Mouse (Mus musculus): ENCODE data around the gene Mea1.

The Mea1 gene

DNA sequence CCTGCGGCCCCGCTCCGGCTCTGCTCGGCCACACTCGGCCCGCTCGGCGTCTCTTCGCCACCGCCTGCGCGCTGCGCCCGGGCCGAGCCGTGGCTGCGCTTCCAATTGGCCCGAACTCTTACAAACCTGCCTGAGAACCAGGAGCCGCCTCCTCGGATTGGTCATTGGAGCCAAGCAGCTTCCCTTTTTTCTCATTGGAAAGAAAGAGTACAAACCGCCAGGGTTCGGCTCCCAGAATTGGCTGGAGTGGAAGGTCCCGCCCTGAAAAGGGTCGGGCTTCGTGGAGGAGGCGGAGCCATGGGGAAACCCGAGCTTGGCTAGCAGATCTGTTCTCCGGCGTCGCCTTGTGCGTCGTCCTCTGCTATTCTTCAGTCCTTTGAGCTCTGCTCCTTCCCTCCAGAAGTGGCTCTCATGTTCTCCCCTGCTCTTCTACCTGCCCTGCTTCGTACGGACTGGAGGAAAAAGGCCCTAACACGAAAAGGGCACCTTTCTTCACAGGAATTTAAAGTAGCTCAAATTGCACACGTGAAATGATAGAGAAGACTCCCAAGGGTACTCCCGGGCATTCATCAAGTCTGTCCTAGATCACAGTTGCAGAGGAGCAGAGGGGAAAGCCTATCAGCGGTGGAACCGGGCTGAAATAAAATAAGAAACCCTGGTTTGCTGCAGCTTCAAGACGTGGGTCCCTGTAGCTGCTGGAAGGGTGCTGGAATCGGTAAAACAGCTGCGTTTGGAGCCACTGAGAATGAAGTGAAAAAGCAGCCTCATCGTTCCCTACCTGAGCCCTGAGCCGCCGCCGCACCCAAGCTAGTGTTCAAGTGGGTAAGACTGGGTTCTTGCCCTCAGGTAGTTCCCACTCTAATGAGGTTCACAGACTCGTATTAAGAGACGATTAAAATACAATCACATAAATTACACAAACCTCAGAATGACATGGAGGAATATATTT, 26.6 kb downstream of the Mea1 start, which contains the start of gene Ppp2r5d:
Gene Ppp2r5d, minus strand, starts transcription at position 225 of the 949 bp plus-strand sequence.
- DNase-seq (ENCODE audit: low spot score), result peak; percentile 96

DNA sequence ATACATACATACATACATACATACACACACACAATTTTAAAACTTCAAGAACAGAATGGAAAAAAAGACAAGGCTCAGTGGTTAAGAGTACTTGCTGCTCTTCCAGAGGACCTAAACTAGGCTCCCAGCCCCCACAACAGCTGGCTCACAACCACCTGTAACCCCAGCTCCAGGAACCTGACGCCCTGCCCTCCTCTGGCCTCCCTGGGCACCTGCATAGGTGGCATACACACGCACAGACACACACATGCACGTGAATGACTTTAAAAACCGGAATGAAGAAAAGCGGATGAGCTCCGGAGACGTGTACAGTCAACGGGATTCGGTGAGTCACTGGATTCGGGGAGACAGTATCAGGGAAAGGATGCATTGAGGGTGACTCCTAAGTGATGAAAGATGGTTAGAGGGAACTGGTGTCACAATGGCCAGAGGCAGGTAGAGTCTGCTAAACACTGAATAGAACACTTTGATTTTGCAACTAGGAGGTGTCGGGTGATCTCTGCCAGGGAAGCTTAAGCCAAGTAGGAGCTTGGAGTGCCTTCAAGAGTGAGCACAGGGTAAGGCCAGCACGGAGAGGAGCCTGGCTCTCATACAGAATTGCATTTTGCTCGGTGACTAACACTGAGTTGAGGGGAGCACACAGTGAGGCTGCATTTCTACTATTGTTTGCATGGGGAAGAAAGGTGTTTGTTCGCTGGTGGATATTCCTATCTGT, 27.9 kb downstream of the Mea1 start:
- no peak for DNase-seq (ENCODE audit: low spot score)

DNA sequence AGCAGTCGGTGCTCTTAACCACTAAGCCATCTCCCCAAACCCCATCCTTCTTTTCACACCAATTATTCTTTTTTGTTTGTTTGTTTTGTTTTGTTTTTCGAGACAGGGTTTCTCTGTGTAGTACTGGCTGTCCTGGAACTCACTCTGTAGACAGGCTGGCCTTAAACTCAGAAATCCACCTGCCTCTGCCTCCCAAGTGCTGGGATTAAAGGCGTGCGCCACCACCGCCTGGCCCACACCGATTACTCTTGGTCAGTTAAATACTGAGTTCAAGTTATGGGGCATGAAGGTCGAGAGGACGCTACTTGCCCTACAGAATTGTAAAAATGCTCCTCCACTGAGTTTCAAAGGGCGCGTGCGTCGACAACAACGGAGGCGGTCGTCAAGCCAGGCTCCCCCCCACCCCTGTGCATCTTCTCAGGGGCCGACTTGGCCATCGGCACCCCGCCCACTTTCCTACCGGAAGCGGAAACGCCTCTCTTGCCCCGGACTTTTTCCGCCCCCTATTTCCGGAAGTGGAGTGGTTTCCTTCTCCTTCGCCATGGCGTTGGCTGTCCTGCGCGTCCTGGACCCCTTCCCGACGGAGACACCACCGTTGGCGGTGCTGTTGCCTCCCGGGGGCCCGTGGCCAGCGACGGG, 32.5 kb downstream of the Mea1 start, which contains the start of gene Pex6:
Gene Pex6, plus strand, starts transcription at position 505 of the 639 bp plus-strand sequence.
- peak; percentile 78 for DNase-seq (ENCODE audit: low spot score)

DNA sequence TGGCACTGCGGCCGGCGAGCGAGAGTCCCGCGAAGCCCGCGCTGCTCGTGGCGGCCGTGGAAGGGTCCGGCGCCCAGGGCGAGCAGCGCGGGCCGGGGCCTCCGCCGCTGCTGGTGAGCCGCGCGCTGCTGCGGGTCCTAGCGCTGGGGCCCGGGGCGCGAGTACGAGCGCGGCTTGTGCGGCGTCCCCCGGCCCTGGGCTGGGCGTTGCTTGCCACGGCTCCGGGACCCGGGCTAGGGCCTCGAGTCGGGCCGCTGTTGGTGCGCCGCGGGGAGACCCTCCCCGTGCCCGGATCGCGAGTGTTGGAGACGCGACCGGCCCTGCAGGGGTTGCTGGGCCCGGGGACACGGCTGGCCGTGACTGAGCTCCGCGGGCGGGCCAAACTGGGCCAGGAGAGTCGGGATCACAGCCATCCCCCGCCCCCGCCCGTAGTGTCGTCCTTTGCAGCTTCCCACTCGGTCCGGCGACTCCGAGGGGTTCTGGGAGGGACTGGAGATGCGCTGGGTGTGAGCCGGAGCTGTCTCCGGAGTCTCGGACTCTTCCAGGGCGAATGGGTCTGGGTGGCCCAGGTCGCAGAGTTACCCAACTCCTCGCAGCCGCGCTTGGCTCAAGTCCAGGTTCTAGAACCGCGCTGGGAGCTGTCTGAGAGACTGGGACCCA, 33.1 kb downstream of the Mea1 start:
- peak; percentile 42 for DNase-seq (ENCODE audit: low spot score)

DNA sequence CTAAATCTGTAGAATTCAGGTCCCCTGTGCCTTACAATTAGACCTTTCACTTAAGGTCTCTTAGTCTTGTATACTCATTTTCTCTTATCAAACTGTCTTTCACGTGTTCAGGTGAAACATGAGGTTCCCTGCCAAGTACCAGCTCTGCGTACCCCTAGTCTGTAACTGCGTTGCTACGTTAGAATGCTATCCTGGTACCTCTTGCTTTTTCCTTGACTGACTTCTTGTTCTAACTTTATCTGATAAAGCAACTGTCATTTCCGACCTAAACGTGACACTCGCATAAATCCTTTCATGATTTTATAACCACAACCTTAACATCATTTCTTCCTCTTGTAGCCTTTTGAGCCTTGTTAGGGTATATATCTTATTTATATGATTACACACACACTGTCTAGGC, 33.8 kb downstream of the Mea1 start:
- DNase-seq (ENCODE audit: low spot score), result no peak

DNA sequence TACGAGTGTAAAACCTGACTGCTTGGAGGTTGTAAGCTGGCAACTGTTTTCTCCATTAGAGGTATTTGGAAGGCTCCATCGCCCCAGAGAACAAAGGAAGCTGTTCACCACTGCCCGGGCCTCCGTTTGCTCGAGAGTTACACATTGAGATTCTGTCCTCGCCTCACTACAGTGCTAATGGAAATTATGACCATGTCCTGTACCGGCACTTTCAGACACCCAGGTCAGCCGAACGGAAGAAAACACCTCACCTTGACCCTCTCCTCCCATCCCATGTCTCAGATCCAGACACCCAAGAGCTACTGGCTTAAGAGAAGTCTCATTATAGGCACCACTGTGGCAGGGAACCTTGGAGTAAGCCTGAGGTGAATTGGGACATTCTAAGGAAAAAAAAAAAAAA, 35.3 kb downstream of the Mea1 start:
- DNase-seq (ENCODE audit: low spot score), result no peak

DNA sequence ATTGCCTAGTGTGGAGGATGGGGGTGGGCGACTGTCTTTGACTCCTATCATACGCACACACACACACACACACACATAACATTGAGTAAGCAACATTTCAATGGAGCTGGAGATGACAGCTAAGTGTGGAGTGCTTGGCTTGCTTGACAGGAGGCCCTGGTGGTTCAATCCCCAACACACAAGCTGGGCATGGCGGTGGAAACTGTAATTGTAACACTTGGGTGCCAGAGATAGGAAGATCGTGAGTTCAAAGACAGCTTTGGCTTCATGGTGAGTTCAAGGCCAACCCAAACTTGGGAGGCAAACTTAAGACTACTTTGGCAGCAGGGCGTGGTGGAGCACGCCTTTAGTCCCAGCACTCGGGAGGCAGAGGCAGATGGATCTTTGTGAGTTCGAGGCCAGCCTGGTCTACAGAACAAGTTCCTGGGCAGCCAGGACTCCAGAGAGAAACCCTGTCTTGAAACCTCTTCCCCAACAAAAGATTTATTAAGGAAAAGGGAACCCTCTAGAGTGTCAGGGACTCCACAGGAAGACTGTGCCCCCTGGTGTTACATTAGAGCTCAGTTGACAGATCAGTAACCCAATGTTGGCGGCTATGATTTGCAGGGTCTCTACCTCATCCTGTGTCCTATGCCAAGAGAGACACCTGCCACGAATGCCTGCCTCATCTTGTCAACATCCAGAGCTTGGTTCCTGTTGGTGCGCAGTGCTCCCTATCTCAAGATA, 36.3 kb downstream of the Mea1 start:
- DNase-seq (ENCODE audit: low spot score), result peak; percentile 37

DNA sequence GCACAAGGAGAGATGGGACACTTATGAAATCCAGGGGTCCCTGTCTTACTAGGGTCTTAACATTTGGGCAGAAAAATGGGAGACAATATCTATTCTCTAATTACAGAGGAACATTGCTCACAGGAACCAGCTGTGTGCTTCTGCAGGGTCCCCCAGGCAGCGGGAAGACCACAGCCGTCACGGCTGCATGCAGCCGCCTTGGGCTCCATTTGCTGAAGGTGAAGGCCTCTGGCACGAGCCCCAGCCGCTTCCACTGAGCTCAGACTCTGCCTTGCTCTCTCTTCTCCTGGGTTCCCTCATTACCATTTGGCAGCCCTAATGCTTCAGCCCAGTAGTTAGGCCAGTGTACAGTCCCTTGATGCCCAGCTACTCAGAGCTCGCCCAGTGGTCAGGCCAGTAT, 42.5 kb downstream of the Mea1 start:
- no peak for DNase-seq (ENCODE audit: low spot score)

DNA sequence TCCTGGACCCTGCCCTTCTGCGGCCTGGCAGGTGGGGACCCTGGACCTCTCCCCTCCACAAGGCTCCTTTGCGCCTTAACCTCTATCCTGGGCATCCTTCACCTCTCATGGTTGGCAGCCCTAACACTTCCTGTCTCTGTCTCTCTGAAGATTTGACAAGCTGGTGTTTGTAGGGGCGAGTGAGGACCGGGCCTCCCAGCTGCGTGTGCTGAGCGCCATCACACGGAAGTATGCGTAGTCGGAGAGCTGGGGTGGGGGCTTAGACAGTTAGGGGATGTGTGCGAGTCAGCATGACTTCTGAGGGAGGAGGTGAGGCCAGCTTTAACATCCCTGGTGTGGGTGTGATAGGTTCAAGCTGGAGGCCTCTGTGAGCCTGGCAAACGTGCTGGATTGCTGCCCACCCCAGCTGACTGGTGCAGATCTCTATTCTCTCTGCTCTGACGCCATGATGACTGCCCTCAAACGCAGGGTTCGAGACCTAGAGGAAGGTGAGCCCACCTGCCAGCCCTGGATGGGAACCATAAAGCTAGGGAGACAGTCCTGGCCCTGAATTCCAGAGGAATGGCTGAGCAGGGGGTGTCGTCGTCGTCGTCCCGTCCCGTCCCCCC, 46.0 kb downstream of the Mea1 start:
- DNase-seq (ENCODE audit: low spot score), result no peak

DNA sequence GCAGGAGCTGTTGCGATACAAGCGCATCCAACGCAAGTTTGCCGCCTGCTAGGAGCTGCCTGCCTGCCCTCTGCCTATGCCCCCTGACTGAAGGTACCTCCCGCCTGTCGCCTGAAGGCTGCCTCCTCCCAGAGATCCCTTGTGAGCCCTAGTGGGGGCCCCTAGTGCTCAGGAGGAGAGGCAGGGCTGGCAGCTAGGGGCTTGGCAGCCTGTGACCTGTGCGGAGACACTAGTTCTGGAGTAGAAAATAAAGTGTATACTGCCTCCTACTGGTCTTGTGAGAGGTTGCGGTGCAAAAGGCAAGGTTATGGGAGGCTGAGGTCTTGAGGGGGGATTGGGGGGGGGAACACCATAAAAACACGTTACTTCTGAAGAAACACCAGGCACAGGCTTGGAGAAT, 46.7 kb downstream of the Mea1 start:
- no peak for DNase-seq (ENCODE audit: low spot score)

DNA sequence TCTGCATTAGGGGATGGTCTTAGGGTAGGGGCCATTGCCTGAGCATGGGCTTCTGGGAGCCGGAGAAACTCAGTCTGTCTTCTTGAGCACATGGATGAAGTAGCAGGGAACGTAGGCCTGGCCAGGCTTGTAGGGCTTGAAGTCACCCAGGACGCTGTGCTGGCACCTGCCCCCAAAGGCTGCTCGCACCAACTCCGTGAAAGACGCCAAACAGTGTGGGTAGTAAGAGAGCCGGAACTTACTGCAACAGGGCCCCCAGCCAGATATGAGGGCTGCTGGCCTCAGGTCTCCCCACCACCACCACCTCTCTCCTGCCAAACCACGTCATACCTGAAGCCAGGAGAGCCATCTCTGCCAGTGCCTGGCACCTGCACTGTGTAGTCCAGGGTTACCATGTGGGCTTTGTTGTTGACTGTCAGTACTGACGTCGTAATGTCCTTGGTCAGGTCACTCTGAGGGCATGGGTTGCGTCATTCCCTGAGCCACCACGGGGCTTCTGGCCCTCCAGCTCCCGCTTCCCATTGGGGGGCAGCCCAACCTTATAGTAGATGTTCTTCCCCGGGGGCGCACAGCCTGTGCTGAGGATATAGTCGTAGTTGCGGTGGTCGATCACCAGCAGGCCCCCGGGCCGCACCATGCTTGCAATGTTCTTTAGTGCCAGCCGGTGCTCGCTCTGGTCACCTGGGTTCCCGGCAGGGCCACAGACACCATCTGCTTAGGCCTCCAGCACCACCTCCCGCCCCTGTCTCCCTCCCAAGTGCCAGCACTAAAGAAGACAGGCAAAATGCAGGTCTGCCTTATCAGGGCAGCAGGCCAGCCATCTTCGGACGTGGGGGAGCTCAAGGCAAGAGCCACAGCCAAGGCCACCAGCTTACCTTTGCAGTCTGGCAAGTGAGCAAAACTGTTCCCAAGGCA, 47.4 kb downstream of the Mea1 start:
- no peak for DNase-seq (ENCODE audit: low spot score)

DNA sequence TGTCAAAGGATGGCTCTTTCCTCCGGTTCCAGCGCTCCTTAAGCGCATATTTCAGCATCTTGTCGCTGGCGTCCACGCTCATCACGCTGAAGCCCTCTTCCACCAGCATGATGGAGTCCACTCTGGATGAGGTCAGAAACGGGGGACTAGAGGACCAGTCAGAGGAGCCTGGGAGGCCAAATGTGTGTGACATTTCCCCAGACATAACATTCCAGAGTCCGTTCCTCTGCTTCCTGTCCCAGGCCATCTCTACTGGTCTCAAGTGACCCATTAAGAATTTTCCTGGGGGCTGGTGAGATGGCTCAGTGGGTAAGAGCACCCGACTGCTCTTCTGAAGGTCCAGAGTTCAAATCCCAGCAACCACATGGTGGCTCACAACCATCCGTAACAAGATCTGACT, 48.7 kb downstream of the Mea1 start:
- no peak for DNase-seq (ENCODE audit: low spot score)

DNA sequence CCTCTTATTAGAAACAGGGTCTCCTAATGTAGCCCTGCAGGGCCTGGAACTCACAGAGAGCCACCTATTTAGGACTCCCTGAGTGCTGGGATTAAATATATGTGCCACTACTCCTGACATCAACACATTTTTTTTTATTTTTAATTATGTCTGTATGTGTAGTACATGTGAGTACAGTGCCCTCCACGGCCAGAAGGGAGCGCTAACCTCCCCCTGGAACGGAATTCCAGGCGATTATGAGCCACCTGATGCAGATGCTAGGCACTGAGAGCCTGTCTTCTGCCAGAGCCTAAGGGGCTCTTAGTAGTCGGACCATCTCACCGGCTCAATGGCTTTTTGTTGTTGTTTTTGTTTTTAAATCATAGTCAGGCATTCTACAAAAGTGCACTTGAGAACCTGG, 49.4 kb downstream of the Mea1 start:
- DNase-seq (ENCODE audit: low spot score), result no peak

DNA sequence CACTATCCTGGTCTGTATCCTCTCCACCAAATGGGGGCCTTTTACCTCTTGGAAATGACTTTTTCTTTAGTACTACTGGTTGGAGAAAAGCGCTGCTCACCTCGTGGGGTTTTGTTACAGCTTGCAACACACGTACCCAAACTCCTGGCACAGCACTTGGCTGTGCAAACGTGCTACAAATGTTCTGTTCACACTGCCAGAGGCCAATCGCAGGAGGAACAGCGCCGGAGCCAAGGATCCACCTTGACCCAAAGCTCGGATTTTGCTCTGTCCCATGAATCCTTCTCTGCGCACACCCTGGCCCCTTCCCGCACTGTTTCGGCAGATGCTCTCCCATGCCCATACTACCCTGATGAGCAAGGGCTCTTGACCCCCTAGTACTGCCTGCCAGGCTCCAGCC, 49.9 kb downstream of the Mea1 start:
- DNase-seq (ENCODE audit: low spot score), result no peak

DNA sequence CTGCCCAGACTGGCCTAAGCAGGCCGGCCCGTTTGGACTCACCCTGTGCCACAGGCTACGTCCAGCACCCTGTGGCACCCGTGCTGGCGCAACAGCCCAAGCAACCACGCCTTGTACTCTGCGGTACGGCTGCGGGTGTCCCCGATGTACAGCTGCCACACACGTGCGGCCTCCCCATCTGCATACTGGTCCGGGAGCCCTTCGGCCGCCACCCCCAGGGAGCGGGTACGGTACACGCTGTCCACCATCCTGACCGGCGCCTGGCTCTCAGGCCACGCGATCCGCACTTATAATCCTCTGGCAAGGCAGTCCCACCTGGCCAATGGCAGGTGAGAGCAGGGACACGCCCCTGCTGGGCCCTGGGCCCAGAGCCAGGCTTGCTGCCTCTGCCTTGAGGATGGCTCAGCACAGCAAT, 50.3 kb downstream of the Mea1 start, which contains the start of gene Gnmt:
Gene Gnmt, minus strand, starts transcription at position 265 of the 415 bp plus-strand sequence.
- DNase-seq (ENCODE audit: low spot score), result no peak
